Mouse (Mus musculus) small intestine, adult 10 weeks (tissue): ENCODE data around the gene Plpp2. TPM values are rescaled to one million over a fixed set of nuclear protein-coding genes. Genes with fewer than 3 reads are reported as not detected.

Source experiments
- polyA plus RNA-seq: library from polyadenylated mRNA; stranded (reverse); fragments of 350-450 nt; fragmentation: Illumina TruSeq; extraction: RNeasy Lipid Tissue Mini Kit (QIAGEN cat#74804); gene quantifications from one replicate; pipeline ENCODE4 v1.2.3, GENCODE M21; 2014; ENCODE audit warnings: low replicate concordance

Plpp2 gene
- 6.5 TPM for polyA plus RNA-seq

GRCm38 (mm10) chr10:79533126-79533911 lies at the start of gene Plpp2:
Plpp2 (minus strand) TSS chr10:79533796.

GRCm38 (mm10) chr10:79554330-79555237 lies 21.0 kb upstream of the Plpp2 start, which contains the start of gene Mier2:
Mier2 (minus strand) TSS chr10:79555199.

Other genes starting within 250 kb of the Plpp2 start
- not detected for gene Vmn2r82, start 177.3 kb downstream of the Plpp2 start, polyA plus RNA-seq
- gene Vmn2r83, start 65.1 kb downstream of the Plpp2 start, polyA plus RNA-seq: not detected
- not detected for gene Mier2, start 21.4 kb upstream of the Plpp2 start, polyA plus RNA-seq
- gene Theg, start 53.5 kb upstream of the Plpp2 start, polyA plus RNA-seq: not detected
- 0.11 TPM for gene C2cd4c, start 80.2 kb upstream of the Plpp2 start, polyA plus RNA-seq
- gene Shc2, start 104.1 kb upstream of the Plpp2 start, polyA plus RNA-seq: 0.30 TPM
- gene Odf3l2, start 111.9 kb upstream of the Plpp2 start, polyA plus RNA-seq: not detected
- not detected for gene Madcam1, start 130.8 kb upstream of the Plpp2 start, polyA plus RNA-seq
- gene Tpgs1, start 135.6 kb upstream of the Plpp2 start, polyA plus RNA-seq: not detected
- not detected for gene Cdc34, start 148.4 kb upstream of the Plpp2 start, polyA plus RNA-seq
- not detected for gene Gzmm, start 155.2 kb upstream of the Plpp2 start, polyA plus RNA-seq
- 328 TPM for gene Bsg, start 170.7 kb upstream of the Plpp2 start, polyA plus RNA-seq
- gene Hcn2, start 182.8 kb upstream of the Plpp2 start, polyA plus RNA-seq: not detected
- gene Polrmt, start 212.8 kb upstream of the Plpp2 start, polyA plus RNA-seq: not detected
- gene Fgf22, start 221.3 kb upstream of the Plpp2 start, polyA plus RNA-seq: not detected
- gene Rnf126, start 233.2 kb upstream of the Plpp2 start, polyA plus RNA-seq: 0.41 TPM
- 0.45 TPM for gene Fstl3, start 243.5 kb upstream of the Plpp2 start, polyA plus RNA-seq